Mouse (Mus musculus) stomach, postnatal 0 days (tissue): ENCODE results near the gene Dffa. TPM values are rescaled to one million over a fixed set of nuclear protein-coding genes. Genes with fewer than 3 reads are reported as not detected.
"Not testable (repeated sequence)": the region's sequence is repeated elsewhere in the genome, so short reads cannot be mapped to it uniquely, and the experiment has no call there.

Experiments used
- ATAC-seq: fragments of 200-750 bp; cut with Nextera tagmentation; 2 replicates; pipeline ENCODE4 v1.8.0; 2017; ENCODE audit not compliant: low FRiP score, low TSS enrichment
- DNase-seq: peaks from one replicate; pipeline ENCODE4 v3.0.0-alpha.2; 2016; ENCODE audit warnings: low spot score
- H3K27ac ChIP-seq: fragments of 300-500 bp; sonication (generic); replicated peaks from 2 replicates; pipeline ENCODE4 v1.5.1; 2014; ENCODE audit warnings: mild to moderate bottlenecking, control low read depth
- H3K27me3 ChIP-seq: fragments of 300-500 bp; sonication (generic); 2 replicates; pipeline ENCODE4 v1.6.1; 2014; ENCODE audit warnings: low read length; ENCODE audit not compliant: control insufficient read depth, insufficient read depth
- H3K36me3 ChIP-seq: fragments of 300-500 bp; sonication (generic); 2 replicates; pipeline ENCODE4 v1.6.1; 2014; ENCODE audit warnings: low read length, mixed read lengths; ENCODE audit not compliant: control insufficient read depth, insufficient read depth
- H3K4me1 ChIP-seq: fragments of 300-500 bp; sonication (generic); replicated peaks from 2 replicates; pipeline ENCODE4 v1.6.1; 2014; ENCODE audit warnings: antibody characterized with exemption; ENCODE audit not compliant: control insufficient read depth, insufficient read depth
- H3K4me2 ChIP-seq: fragments of 300-500 bp; sonication (generic); replicated peaks from 2 replicates; pipeline ENCODE4 v1.6.1; 2014; ENCODE audit warnings: low read depth, mild to moderate bottlenecking, control low read depth, moderate library complexity
- H3K4me3 ChIP-seq: fragments of 300-500 bp; sonication (generic); 2 replicates; pipeline ENCODE4 v1.5.1; 2014; ENCODE audit warnings: low read depth, low read length, control low read depth
- H3K9ac ChIP-seq: fragments of 300-500 bp; sonication (generic); 2 replicates; pipeline ENCODE4 v1.6.1; 2014; ENCODE audit warnings: mild to moderate bottlenecking, low read length, control low read depth, mixed read lengths
- H3K9me3 ChIP-seq: fragments of 300-500 bp; sonication (generic); 2 replicates; pipeline ENCODE4 v1.6.1; 2016; ENCODE audit warnings: low read length; ENCODE audit not compliant: control insufficient read depth
- CTCF ChIP-seq: IDR thresholded peaks from 2 replicates; pipeline ENCODE4 v1.5.1; 2016; ENCODE audit warnings: antibody characterized with exemption, low read depth, mild to moderate bottlenecking, moderate library complexity
- EP300 ChIP-seq: optimal IDR thresholded peaks from 2 replicates; pipeline ENCODE3; 2016; ENCODE audit warnings: antibody characterized with exemption
- WGBS: fragments of 180-500 bp; shearing (Covaris S2); extraction: QIAGEN DNeasy Blood & Tissue Kit; methylation state at CpG from one replicate; pipeline ENCODE4 v1.1.7; 2014; 5-methylcytosine and 5-hydroxymethylcytosine counted together
- polyA plus RNA-seq: library from polyadenylated mRNA; unstranded; fragments of >200 nt; fragmentation: Nextera tagmentation; extraction: Ambion mirVana; gene quantifications from 2 replicates; pipeline ENCODE4 v1.2.1, GENCODE M21; 2015

The Dffa gene
- polyA plus RNA-seq, 1 experiment from 2014 or later = 20.1 TPM

- Histone ChIP-seq H3K36me3 (no peaks in the 10 kb centered on the region), H3K4me3 (no peak overlapping the region), H3K9ac (no peak overlapping the region), H3K27ac (no peak overlapping the region), H3K4me1 (0 out of 2 replicates have a peak, but pooled peaks cover 2% of the 10 kb centered on the region), H3K27me3 (no peaks in the 10 kb centered on the region), H3K4me2 (no peak overlapping the region), H3K9me3 (no peaks in the 10 kb centered on the region)
- ATAC-seq (no peak), DNase-seq (no peak)
- WGBS = 84% methylated on average over 5 of the region's 5 CpGs
- TF ChIP-seq EP300 (no peak), CTCF (no peak)
These were observed 18.6 kb upstream of the Dffa start for GRCm38 (mm10) chr4:149085381-149085780.

- WGBS = 85% methylated on average over 8 of the region's 8 CpGs
- no peaks in the 10 kb centered on the region for H3K9me3 ChIP-seq
- H3K4me2 ChIP-seq = no peak overlapping the region
- no peak for DNase-seq
- H3K36me3 ChIP-seq = no peaks in the 10 kb centered on the region; the same call in 1 of the 2 replicates
- H3K27me3 ChIP-seq = no peaks in the 10 kb centered on the region
- no peak overlapping the region for H3K4me3 ChIP-seq
- ATAC-seq = no peak
- H3K27ac ChIP-seq = no peak overlapping the region
- H3K9ac ChIP-seq = no peak overlapping the region
- TF ChIP-seq CTCF (no peak), EP300 (no peak)
- H3K4me1 ChIP-seq = no peaks in the 10 kb centered on the region
These were observed 12.6 kb upstream of the Dffa start for GRCm38 (mm10) chr4:149091364-149091763.

GRCm38 (mm10) chr4:149097956-149098355 lies 6.0 kb upstream of the Dffa start:
- no peak overlapping the region for H3K27ac ChIP-seq
- peaks cover 7% of the 10 kb centered on the region; the same call in 1 of the 2 replicates for H3K4me1 ChIP-seq
- no peak overlapping the region for H3K4me2 ChIP-seq
- no peak overlapping the region for H3K9ac ChIP-seq
- no peaks in the 10 kb centered on the region for H3K27me3 ChIP-seq
- ATAC-seq (no peak), DNase-seq (no peak)
- 74% methylated on average over 3 of the region's 3 CpGs for WGBS
- no peaks in the 10 kb centered on the region for H3K9me3 ChIP-seq
- H3K4me3 ChIP-seq = no peak overlapping the region
- TF ChIP-seq EP300 (no peak), CTCF (no peak)
- no peaks in the 10 kb centered on the region; the same call in 1 of the 2 replicates for H3K36me3 ChIP-seq

- DNase-seq (no peak), ATAC-seq (no peak)
- no peak overlapping the region for H3K27ac ChIP-seq
These were observed 5.4 kb upstream of the Dffa start for GRCm38 (mm10) chr4:149098571-149098970.

GRCm38 (mm10) chr4:149099369-149100017 lies 4.5 kb upstream of the Dffa start, which contains the start of gene Pex14:
Pex14 (minus strand) TSS chr4:149099876.
- under 1% methylated on average over 42 of the region's 50 CpGs for WGBS

More at GRCm38 (mm10) chr4:149098571-149098970, 5.4 kb upstream of the Dffa start:
- H3K27me3 ChIP-seq = no peaks in the 10 kb centered on the region
- no peaks in the 10 kb centered on the region for H3K9me3 ChIP-seq
- H3K4me2 ChIP-seq = peak overlapping the region; percentile 87
- H3K9ac ChIP-seq = peak overlapping the region; percentile 89
- no peak for TF ChIP-seq EP300
- no peak for TF ChIP-seq CTCF
- 9% methylated on average over 11 of the region's 11 CpGs for WGBS
- H3K36me3 ChIP-seq = no peaks in the 10 kb centered on the region
- H3K4me1 ChIP-seq = peaks cover 7% of the 10 kb centered on the region; the same call in 1 of the 2 replicates
- peak overlapping the region; percentile 97 for H3K4me3 ChIP-seq

GRCm38 (mm10) chr4:149100449-149100848 lies 3.5 kb upstream of the Dffa start:
- not testable (repeated sequence) for H3K4me3 ChIP-seq, H3K9me3 ChIP-seq, H3K36me3 ChIP-seq, DNase-seq, H3K9ac ChIP-seq, H3K4me2 ChIP-seq, ATAC-seq, H3K27me3 ChIP-seq, H3K27ac ChIP-seq
- WGBS = 88% methylated on average over 12 of the region's 12 CpGs
- peaks cover 12% of the 10 kb centered on the region for H3K4me1 ChIP-seq

More at GRCm38 (mm10) chr4:149099369-149100017, 4.5 kb upstream of the Dffa start, which contains the start of gene Pex14:
- Histone ChIP-seq H3K9ac (peak within 1 kb of the TSS; percentile 89), H3K4me1 (peaks cover 7% of the 10 kb centered on the region), H3K36me3 (no peaks in the 10 kb centered on the region), H3K4me3 (peak within 1 kb of the TSS; percentile 97), H3K27ac (peak within 1 kb of the TSS; percentile 49), H3K4me2 (peak within 1 kb of the TSS; percentile 87), H3K27me3 (no peaks in the 10 kb centered on the region), H3K9me3 (no peaks in the 10 kb centered on the region)
- TF ChIP-seq CTCF (no peak), EP300 (no peak)
- DNase-seq (peak; percentile 91), ATAC-seq (peak; percentile 81)
